Mouse (Mus musculus): Measurements from ENCODE around the gene Scrn3.

DNA sequence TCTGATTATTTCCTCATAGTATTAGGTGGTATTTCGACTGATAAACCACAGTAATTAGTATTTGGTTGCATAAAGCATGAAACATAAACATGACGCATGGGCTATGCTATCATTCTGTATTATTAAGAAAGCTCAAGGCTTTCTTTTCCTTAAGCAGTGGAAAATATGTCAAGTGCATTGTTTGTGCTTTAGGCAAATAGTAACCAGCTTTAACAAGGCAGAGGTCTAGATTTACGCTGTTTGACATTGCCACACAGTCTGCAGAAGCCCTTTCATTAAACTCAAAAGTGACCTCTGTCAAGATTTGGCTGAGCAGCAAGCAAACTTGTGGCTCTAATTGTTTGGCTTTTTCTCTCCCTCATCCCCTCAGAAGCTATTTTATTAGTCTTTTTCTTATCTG, 23.5 kb downstream of the Scrn3 start:
- TF ChIP-seq POLR2A (IDR thresholded peaks at IDR 0.05; ENCODE audit: control insufficient read depth, low read depth, low read length) = no peak
- no peak for TF ChIP-seq CTCF (IDR thresholded peaks at IDR 0.05; ENCODE audit: control insufficient read depth, insufficient read depth, insufficient replicate concordance, low read depth, low read length)

All from testis, adult 2 months (tissue).